Mouse (Mus musculus) neural tube, embryonic 14.5 days (tissue): ENCODE measurements around the gene Cnn3. TPM values are rescaled to one million over a fixed set of nuclear protein-coding genes. Genes with fewer than 3 reads are reported as not detected.

Experiments used
- ATAC-seq: fragments of 200-750 bp; cut with Nextera tagmentation; 2 replicates; pipeline ENCODE4 v1.8.0; 2017; ENCODE audit warnings: low read depth, mild to moderate bottlenecking, moderate TSS enrichment, moderate library complexity
- H3K27ac ChIP-seq: fragments of 300-500 bp; sonication (generic); 2 replicates; pipeline ENCODE4 v1.5.1; 2014; ENCODE audit warnings: low read depth, mild to moderate bottlenecking, control low read depth, low read length, moderate library complexity, mixed read lengths
- H3K27me3 ChIP-seq: fragments of 300-500 bp; sonication (generic); 2 replicates; pipeline ENCODE4 v1.6.1; 2014; ENCODE audit warnings: low read length; ENCODE audit not compliant: control insufficient read depth, insufficient read depth
- H3K36me3 ChIP-seq: fragments of 300-500 bp; sonication (generic); 2 replicates; pipeline ENCODE4 v1.6.1; 2014; ENCODE audit warnings: low read length, mixed read lengths; ENCODE audit not compliant: control insufficient read depth, insufficient read depth
- H3K4me1 ChIP-seq: fragments of 300-500 bp; sonication (generic); 2 replicates; pipeline ENCODE4 v1.6.1; 2014; ENCODE audit warnings: low read length; ENCODE audit not compliant: control insufficient read depth, insufficient read depth
- H3K4me2 ChIP-seq: fragments of 300-500 bp; sonication (generic); 2 replicates; pipeline ENCODE4 v1.6.1; 2014; ENCODE audit warnings: mild to moderate bottlenecking, low read depth, low read length, control low read depth
- H3K4me3 ChIP-seq: fragments of 300-500 bp; sonication (generic); 2 replicates; pipeline ENCODE4 v1.5.1; 2014; ENCODE audit warnings: low read depth, low read length, control low read depth, mixed read lengths
- H3K9ac ChIP-seq: fragments of 300-500 bp; sonication (generic); replicated peaks from 2 replicates; pipeline ENCODE4 v1.6.1; 2014; ENCODE audit warnings: low read depth, mild to moderate bottlenecking, control low read depth, low read length, mixed read lengths
- H3K9me3 ChIP-seq: fragments of 300-500 bp; sonication (generic); 2 replicates; pipeline ENCODE4 v1.6.1; 2016; ENCODE audit warnings: low read length; ENCODE audit not compliant: control insufficient read depth
- WGBS: fragments of 180-500 bp; shearing (Covaris S2); extraction: QIAGEN DNeasy Blood & Tissue Kit; methylation state at CpG from one replicate; pipeline ENCODE4 v1.1.7; 2014; 5-methylcytosine and 5-hydroxymethylcytosine counted together
- polyA plus RNA-seq: library from polyadenylated mRNA; unstranded; fragments of >200 nt; fragmentation: Nextera tagmentation; extraction: Ambion mirVana; gene quantifications from 2 replicates; pipeline ENCODE4 v1.2.1, GENCODE M21; 2014

The Cnn3 gene
- polyA plus RNA-seq, 1 experiment from 2014 or later: 409 TPM

- 51% methylated on average over 12 of the region's 12 CpGs for WGBS
- Histone ChIP-seq H3K4me1 (no peaks in the 10 kb centered on the region), H3K4me2 (no peak overlapping the region), H3K36me3 (no peaks in the 10 kb centered on the region), H3K9ac (no peak overlapping the region), H3K4me3 (no peak overlapping the region), H3K27ac (no peak overlapping the region), H3K9me3 (no peaks in the 10 kb centered on the region), H3K27me3 (no peaks in the 10 kb centered on the region)
- ATAC-seq: 0 out of 2 replicates have a peak, but pooled peaks have one; percentile 22
Observed at GRCm38 (mm10) chr3:121489462-121490118, 63.3 kb downstream of the Cnn3 start.

DNA sequence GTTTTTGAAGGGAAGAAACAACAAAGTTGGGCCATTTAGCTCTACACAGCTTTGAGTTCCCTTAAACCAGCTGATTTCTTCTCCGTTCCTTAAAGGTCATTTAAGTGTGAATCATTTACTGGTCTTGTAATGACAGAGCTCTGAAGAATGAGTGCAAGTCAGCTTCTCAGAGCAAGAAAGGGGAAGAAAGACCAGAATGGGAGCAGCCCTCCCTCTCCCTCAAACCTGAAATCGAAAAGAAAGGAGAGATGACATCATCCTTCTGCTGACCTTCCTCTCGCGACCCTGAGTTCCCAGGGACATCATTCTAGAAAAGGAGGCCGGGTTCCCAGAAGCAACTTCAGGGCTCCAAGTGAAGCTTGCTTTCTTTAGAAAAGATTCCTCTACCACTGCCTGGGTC is 64.6 kb downstream of the Cnn3 start:
- Histone ChIP-seq H3K9me3 (no peaks in the 10 kb centered on the region), H3K4me1 (no peaks in the 10 kb centered on the region), H3K27me3 (no peaks in the 10 kb centered on the region), H3K36me3 (no peaks in the 10 kb centered on the region), H3K9ac (no peak overlapping the region), H3K4me3 (no peak overlapping the region), H3K4me2 (no peak overlapping the region), H3K27ac (no peak overlapping the region)
- ATAC-seq: no peak
- 44% methylated on average over 5 of the region's 5 CpGs for whole genome bisulfite sequencing

- ATAC-seq: no peak
- H3K36me3 ChIP-seq: no peaks in the 10 kb centered on the region
- H3K27ac ChIP-seq: no peak overlapping the region
- no peak overlapping the region for H3K4me2 ChIP-seq
- no peak overlapping the region for H3K4me3 ChIP-seq
- H3K27me3 ChIP-seq: no peaks in the 10 kb centered on the region
- no peaks in the 10 kb centered on the region for H3K4me1 ChIP-seq
- 44% methylated on average over 5 of the region's 5 CpGs for WGBS
- H3K9me3 ChIP-seq: no peaks in the 10 kb centered on the region
- H3K9ac ChIP-seq: no peak overlapping the region
Observed at GRCm38 (mm10) chr3:121492026-121492425, 65.7 kb downstream of the Cnn3 start.

GRCm38 (mm10) chr3:121493997-121494421 is 67.7 kb downstream of the Cnn3 start:
- 84% methylated on average over 7 of the region's 7 CpGs for WGBS
- no peak overlapping the region for H3K27ac ChIP-seq
- ATAC-seq: no peak
- no peaks in the 10 kb centered on the region for H3K36me3 ChIP-seq
- H3K4me1 ChIP-seq: no peaks in the 10 kb centered on the region
- no peaks in the 10 kb centered on the region for H3K9me3 ChIP-seq
- no peak overlapping the region for H3K9ac ChIP-seq
- no peak overlapping the region for H3K4me3 ChIP-seq
- H3K27me3 ChIP-seq: no peaks in the 10 kb centered on the region
- no peak overlapping the region for H3K4me2 ChIP-seq

- Histone ChIP-seq H3K27ac (no peak overlapping the region), H3K36me3 (no peaks in the 10 kb centered on the region), H3K9ac (no peak overlapping the region), H3K4me3 (no peak overlapping the region), H3K27me3 (no peaks in the 10 kb centered on the region), H3K4me1 (no peaks in the 10 kb centered on the region), H3K9me3 (no peaks in the 10 kb centered on the region), H3K4me2 (no peak overlapping the region)
- 61% methylated on average over 10 of the region's 10 CpGs for WGBS
- no peak for ATAC-seq
Observed at GRCm38 (mm10) chr3:121500225-121500624, 73.9 kb downstream of the Cnn3 start.

DNA sequence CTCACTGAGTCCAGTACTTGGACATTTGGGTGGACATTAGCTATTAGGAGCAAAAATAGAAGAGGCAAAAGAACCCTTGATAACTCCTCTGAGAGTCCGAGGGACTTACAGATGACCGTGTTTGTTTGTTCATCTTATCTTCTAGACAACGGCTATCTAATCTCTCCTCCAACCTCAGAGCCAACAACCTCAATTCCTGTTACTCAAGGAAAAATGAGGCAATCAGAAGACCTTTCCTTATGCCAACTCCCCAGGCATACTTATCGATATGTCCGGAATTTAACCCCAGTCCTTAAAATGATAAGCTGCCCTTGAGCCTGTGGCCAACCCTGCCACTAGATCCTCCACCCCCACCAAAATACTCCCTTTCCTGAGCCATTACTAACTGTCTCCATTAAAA is 74.4 kb downstream of the Cnn3 start:
- Histone ChIP-seq H3K4me3 (no peak overlapping the region), H3K27ac (no peak overlapping the region), H3K27me3 (no peaks in the 10 kb centered on the region), H3K4me2 (no peak overlapping the region), H3K9me3 (no peaks in the 10 kb centered on the region), H3K36me3 (no peaks in the 10 kb centered on the region), H3K4me1 (no peaks in the 10 kb centered on the region), H3K9ac (no peak overlapping the region)
- 96% methylated on average over 5 of the region's 5 CpGs for WGBS
- no peak for ATAC-seq

- 64% methylated on average over 8 of the region's 8 CpGs for WGBS
- no peaks in the 10 kb centered on the region for H3K4me1 ChIP-seq
- no peaks in the 10 kb centered on the region for H3K9me3 ChIP-seq
- H3K27me3 ChIP-seq: no peaks in the 10 kb centered on the region
- H3K4me3 ChIP-seq: no peak overlapping the region
- H3K27ac ChIP-seq: no peak overlapping the region
- H3K36me3 ChIP-seq: no peaks in the 10 kb centered on the region
- no peak overlapping the region for H3K9ac ChIP-seq
- ATAC-seq: no peak
- H3K4me2 ChIP-seq: no peak overlapping the region
Observed at GRCm38 (mm10) chr3:121504927-121505487, 78.7 kb downstream of the Cnn3 start.

- no peak overlapping the region for H3K27ac ChIP-seq
- WGBS: 75% methylated on average over 8 of the region's 8 CpGs
- no peaks in the 10 kb centered on the region for H3K4me1 ChIP-seq
- no peaks in the 10 kb centered on the region for H3K36me3 ChIP-seq
- H3K27me3 ChIP-seq: no peaks in the 10 kb centered on the region
- H3K4me2 ChIP-seq: no peak overlapping the region
- H3K9ac ChIP-seq: no peak overlapping the region
- no peak for ATAC-seq
- H3K9me3 ChIP-seq: no peaks in the 10 kb centered on the region
- H3K4me3 ChIP-seq: no peak overlapping the region
Observed at GRCm38 (mm10) chr3:121506175-121506574, 79.9 kb downstream of the Cnn3 start.

DNA sequence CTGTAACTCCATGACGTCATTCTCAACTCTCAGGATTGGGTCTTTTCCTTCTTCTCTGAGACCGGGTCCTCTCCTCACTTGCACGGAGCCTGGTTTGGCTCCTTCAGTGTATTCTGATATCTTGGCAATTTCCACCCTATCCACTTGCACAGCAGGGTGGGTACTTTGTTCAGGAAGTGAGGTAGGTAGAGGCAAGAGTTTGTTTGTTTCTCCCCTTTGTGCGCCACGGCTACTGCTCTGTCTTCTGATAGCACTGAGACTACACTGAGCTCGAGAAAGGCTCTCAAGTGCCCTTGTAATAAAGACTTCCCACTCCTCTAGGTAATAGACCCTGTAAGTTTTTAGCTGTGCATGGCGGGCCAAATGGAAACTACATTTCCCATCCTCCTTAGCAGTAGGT is 80.5 kb downstream of the Cnn3 start:
- no peak for ATAC-seq
- H3K4me3 ChIP-seq: no peak overlapping the region
- H3K4me1 ChIP-seq: no peaks in the 10 kb centered on the region
- no peak overlapping the region for H3K9ac ChIP-seq
- no peaks in the 10 kb centered on the region for H3K9me3 ChIP-seq
- H3K27ac ChIP-seq: no peak overlapping the region
- 80% methylated on average over 7 of the region's 7 CpGs for WGBS
- no peaks in the 10 kb centered on the region for H3K27me3 ChIP-seq
- no peak overlapping the region for H3K4me2 ChIP-seq
- no peaks in the 10 kb centered on the region for H3K36me3 ChIP-seq
